Mouse (Mus musculus): ENCODE data around the gene Rhbdl1. TPM values are rescaled to one million over a fixed set of nuclear protein-coding genes. Genes with fewer than 3 reads are reported as not detected.

The Rhbdl1 gene
- total RNA-seq, 2 experiments from 2014 or later = 11.9 to 14.6 TPM

GRCm38 (mm10) chr17:25872676-25873075 lies 35.6 kb upstream of the Rhbdl1 start:
- DNase-seq = no peak

GRCm38 (mm10) chr17:25871566-25871965 lies 34.5 kb upstream of the Rhbdl1 start:
- peak; percentile 69 for DNase-seq

GRCm38 (mm10) chr17:25869954-25870353 lies 32.9 kb upstream of the Rhbdl1 start:
- DNase-seq = no peak

GRCm38 (mm10) chr17:25869498-25869897 lies 32.4 kb upstream of the Rhbdl1 start:
- DNase-seq = no peak

GRCm38 (mm10) chr17:25868601-25869191 lies 31.6 kb upstream of the Rhbdl1 start, which contains the start of gene Mcrip2:
Gene Mcrip2, minus strand, starts transcription at chr17:25868764.
- peak; percentile 92 for DNase-seq

- peak; percentile 88 for DNase-seq
Measured at GRCm38 (mm10) chr17:25867836-25868600, 30.9 kb upstream of the Rhbdl1 start.

GRCm38 (mm10) chr17:25867509-25867835 lies 30.4 kb upstream of the Rhbdl1 start:
- no peak for DNase-seq

GRCm38 (mm10) chr17:25866172-25866571 lies 29.1 kb upstream of the Rhbdl1 start:
- DNase-seq = peak; percentile 56

GRCm38 (mm10) chr17:25865288-25865687 lies 28.2 kb upstream of the Rhbdl1 start:
- no peak for DNase-seq

GRCm38 (mm10) chr17:25864311-25864710 lies 27.2 kb upstream of the Rhbdl1 start:
- peak; percentile 45 for DNase-seq

GRCm38 (mm10) chr17:25863681-25864080 lies 26.6 kb upstream of the Rhbdl1 start:
- DNase-seq = no peak

GRCm38 (mm10) chr17:25861704-25862612 lies 24.9 kb upstream of the Rhbdl1 start:
- no peak for DNase-seq

- peak; percentile 95 for DNase-seq
Measured at GRCm38 (mm10) chr17:25860832-25861703, 24.0 kb upstream of the Rhbdl1 start, which contains the start of gene Wdr90. Gene Wdr90, minus strand, starts transcription at chr17:25861501.

GRCm38 (mm10) chr17:25860229-25860628 lies 23.1 kb upstream of the Rhbdl1 start:
- DNase-seq = no peak

- peak; percentile 97 for DNase-seq
Measured at GRCm38 (mm10) chr17:25844396-25844901, 7.4 kb upstream of the Rhbdl1 start, which contains the start of gene Rhot2. Gene Rhot2, minus strand, starts transcription at chr17:25844851.

- DNase-seq = no peak
Measured at GRCm38 (mm10) chr17:25843636-25844395, 6.7 kb upstream of the Rhbdl1 start.

- DNase-seq = no peak
Measured at GRCm38 (mm10) chr17:25843122-25843521, 6.0 kb upstream of the Rhbdl1 start.

GRCm38 (mm10) chr17:25842509-25842908 lies 5.4 kb upstream of the Rhbdl1 start:
- DNase-seq = no peak

- no peak for DNase-seq
Measured at GRCm38 (mm10) chr17:25841117-25841880, 4.2 kb upstream of the Rhbdl1 start, which contains the start of gene Gm20683. Gene Gm20683, minus strand, starts transcription at chr17:25841763.

- no peak for DNase-seq
Measured at GRCm38 (mm10) chr17:25840519-25840918, 3.4 kb upstream of the Rhbdl1 start.
